Mouse (Mus musculus) spleen, embryonic (tissue): ENCODE data around the gene Carf.

Source experiments
- CTCF ChIA-PET: fragments of 350-600 bp; sonication (Branson Sonifier 250); formaldehyde crosslinking; loops from one replicate; lab custom pipeline; 2022; lab: Charles Lee

The Carf gene

GRCm38 (mm10) chr1:60179376-60179775, 81.3 kb downstream of the Carf start:
- CTCF ChIA-PET: interaction anchor here (0.8 kb wide), 1 partner anchor 19 kb away, joined by 4 read pairs; no protein-coding TSS in a partner anchor

- CTCF ChIA-PET: interaction anchor here (0.8 kb wide), 1 partner anchor 20 kb away, joined by 4 read pairs; no protein-coding TSS in a partner anchor
Measured at GRCm38 (mm10) chr1:60179932-60180783, 82.1 kb downstream of the Carf start, which contains the start of gene Nbeal1. Gene Nbeal1, plus strand, starts transcription at chr1:60180599.

GRCm38 (mm10) chr1:60180784-60181221, 82.8 kb downstream of the Carf start:
- CTCF ChIA-PET: no interaction called here

GRCm38 (mm10) chr1:60188454-60188853, 90.4 kb downstream of the Carf start:
- CTCF ChIA-PET: no interaction called here

DNA sequence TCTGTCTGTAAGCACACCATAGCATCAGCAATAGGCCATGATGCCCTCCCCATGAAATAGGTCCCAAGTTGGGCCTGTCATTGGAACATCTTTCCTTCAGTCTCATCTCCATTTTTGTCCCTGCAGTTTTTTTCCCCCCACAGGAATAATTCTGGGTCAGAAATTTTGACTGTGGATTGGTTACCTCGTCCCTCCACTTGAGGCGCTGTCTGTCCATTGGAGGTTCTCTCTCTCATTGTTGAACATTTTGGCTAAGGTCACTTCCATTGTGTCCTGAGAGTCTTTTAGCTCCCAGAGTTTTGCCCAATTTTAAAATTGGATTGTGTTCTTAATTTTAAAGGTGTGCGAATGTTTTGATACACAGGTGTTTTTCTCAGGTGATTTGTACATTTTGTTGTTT, 98.8 kb downstream of the Carf start:
- CTCF ChIA-PET: no interaction called here

GRCm38 (mm10) chr1:60199006-60199405, 101.0 kb downstream of the Carf start:
- CTCF ChIA-PET: interaction anchor here (0.7 kb wide), 1 partner anchor 599 kb away, joined by 3 read pairs; no protein-coding TSS in a partner anchor
